ENCODE assay signal across 8 mouse cellular contexts in the genomic region with DNA sequence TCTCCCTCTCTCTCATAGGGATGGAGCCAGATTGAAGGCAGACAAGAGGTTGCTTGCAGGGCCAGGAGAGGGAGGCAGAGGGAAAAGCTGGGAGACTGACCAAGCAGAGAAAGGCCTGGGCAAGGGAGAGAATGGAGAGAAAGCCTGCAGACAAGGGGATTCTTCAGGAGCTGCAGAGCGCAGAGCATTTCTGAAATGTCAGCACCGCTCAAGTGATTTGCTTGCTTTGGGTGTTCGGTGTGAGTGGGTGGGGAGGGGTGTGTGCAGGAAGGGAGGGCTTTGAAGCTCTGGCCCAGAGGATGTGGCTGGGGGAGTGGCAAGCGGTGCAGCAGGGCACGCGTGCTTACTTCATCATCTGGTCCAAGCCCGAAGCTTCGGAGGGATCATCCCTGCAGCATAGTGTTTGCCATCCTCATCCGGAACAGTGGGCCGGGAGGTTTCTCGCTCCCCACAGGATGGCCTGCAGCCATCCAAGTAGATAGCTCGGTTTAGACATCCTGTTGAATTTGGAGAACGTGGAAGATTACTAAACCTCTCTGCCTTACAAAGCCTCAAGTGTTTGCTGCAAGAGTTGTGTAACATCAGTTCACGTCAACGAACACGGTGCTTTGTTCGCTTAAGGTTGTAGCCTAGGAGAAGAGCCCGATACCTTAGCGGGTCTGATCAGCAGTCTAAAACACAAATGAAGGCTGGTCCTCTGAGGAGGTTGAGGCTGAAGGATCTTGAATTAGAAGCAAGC. TPM values are rescaled to one million over a fixed set of nuclear protein-coding genes. Genes with fewer than 3 reads are reported as not detected.
DNase-seq lines count a peak whose midpoint lies in the region; ATAC-seq lines count a peak whose summit lies in the region.

No protein-coding gene starts in this region.

- DNase-seq in kidney, adult 9 months = peak; percentile 7
- DNase-seq in kidney, adult 11 months = no peak
- peak; percentile 51 for DNase-seq in heart, postnatal 25 days (ENCODE audit: low spot score)
- DNase-seq in lung, postnatal 36 days = peak; percentile 80
- DNase-seq in forebrain, embryonic 14.5 days (ENCODE audit: low spot score) = no peak
- DNase-seq in cerebellum, postnatal 36 days = no peak

- no peak overlapping the region for H3K4me2 ChIP-seq in forebrain, embryonic 14.5 days (ENCODE audit: low read length)

- no peaks in the 10 kb centered on the region for H3K4me1 ChIP-seq in forebrain, embryonic 14.5 days (ENCODE audit: control insufficient read depth, insufficient read depth, low read length)

- no peak overlapping the region for H3K27ac ChIP-seq in forebrain, embryonic 14.5 days (ENCODE audit: low read depth, low read length)

- no peaks in the 10 kb centered on the region for H3K36me3 ChIP-seq in forebrain, embryonic 14.5 days (ENCODE audit: control insufficient read depth, insufficient read depth, low read length)

- 76% methylated on average over 19 of the region's 19 CpGs for WGBS in forebrain, embryonic 14.5 days

- H3K27me3 ChIP-seq in forebrain, embryonic 14.5 days (replicated peaks; ENCODE audit: control insufficient read depth, insufficient read depth, low read length) = peaks cover 11% of the 10 kb centered on the region

- no peaks in the 10 kb centered on the region for H3K9me3 ChIP-seq in forebrain, embryonic 14.5 days (replicated peaks; ENCODE audit: control insufficient read depth, low read length)

- H3K9ac ChIP-seq in forebrain, embryonic 14.5 days (ENCODE audit: low read length) = no peak overlapping the region

- ATAC-seq in activated CD4-positive, CD25-positive, alpha-beta regulatory T cell, adult 4 months = peak; percentile 65
- no peak for ATAC-seq in erythroid progenitor cell, adult 5-6 weeks (replicated peaks; ENCODE audit: low FRiP score, poor library complexity, severe bottlenecking)
- no peak for ATAC-seq in forebrain, embryonic 14.5 days

- intact Hi-C loops in heart, postnatal 25 days (cut with DNase I) = loop anchor here (5.0 kb wide), 1 partner anchor 39 kb away; no protein-coding TSS in a partner anchor

- no peak overlapping the region for H3K4me3 ChIP-seq in forebrain, embryonic 14.5 days (ENCODE audit: low read depth, low read length)

RNA-seq across cellular contexts. Expression of a gene that starts 3.1 kb away (rescaled TPM):
- polyA plus RNA-seq in activated CD4-positive, CD25-positive, alpha-beta regulatory T cell, adult 4 months (2017; shearing (Covaris generic)) = 100 to 1,000 TPM in 1 of 2 experiments, 10 to 100 TPM in 1; 81.7 to 103 TPM
- 10 to 100 TPM in 1 of 2 experiments, 1 to 10 TPM in 1; 9.8 to 10.2 TPM for total RNA-seq in heart, postnatal 25 days (2021)
- 20.5 and 20.9 TPM in 2 replicates for total RNA-seq in erythroid progenitor cell, adult 5-6 weeks (2015; ENCODE audit: low replicate concordance)
- total RNA-seq in erythroid progenitor cell, adult 5-6 weeks (2017; ENCODE audit: low replicate concordance) = 5.7 and 9.6 TPM in 2 replicates
- polyA plus RNA-seq in forebrain, embryonic 14.5 days (2014; fragmentation: Nextera tagmentation; extraction: Ambion mirVana) = 22.6 and 27.8 TPM in 2 replicates

Comparison
In these comparisons a context has a peak if more than half of its experiments do, and no peak if none do; other contexts are left out.
1. DNase-seq: peak in kidney, adult 9 months (single experiment), heart, postnatal 25 days (single experiment) and lung, postnatal 36 days (single experiment); none in kidney, adult 11 months (single experiment), forebrain, embryonic 14.5 days (single experiment) and cerebellum, postnatal 36 days (0 of 2).